ENCODE assay signal across 9 mouse cellular contexts in the genomic region with DNA sequence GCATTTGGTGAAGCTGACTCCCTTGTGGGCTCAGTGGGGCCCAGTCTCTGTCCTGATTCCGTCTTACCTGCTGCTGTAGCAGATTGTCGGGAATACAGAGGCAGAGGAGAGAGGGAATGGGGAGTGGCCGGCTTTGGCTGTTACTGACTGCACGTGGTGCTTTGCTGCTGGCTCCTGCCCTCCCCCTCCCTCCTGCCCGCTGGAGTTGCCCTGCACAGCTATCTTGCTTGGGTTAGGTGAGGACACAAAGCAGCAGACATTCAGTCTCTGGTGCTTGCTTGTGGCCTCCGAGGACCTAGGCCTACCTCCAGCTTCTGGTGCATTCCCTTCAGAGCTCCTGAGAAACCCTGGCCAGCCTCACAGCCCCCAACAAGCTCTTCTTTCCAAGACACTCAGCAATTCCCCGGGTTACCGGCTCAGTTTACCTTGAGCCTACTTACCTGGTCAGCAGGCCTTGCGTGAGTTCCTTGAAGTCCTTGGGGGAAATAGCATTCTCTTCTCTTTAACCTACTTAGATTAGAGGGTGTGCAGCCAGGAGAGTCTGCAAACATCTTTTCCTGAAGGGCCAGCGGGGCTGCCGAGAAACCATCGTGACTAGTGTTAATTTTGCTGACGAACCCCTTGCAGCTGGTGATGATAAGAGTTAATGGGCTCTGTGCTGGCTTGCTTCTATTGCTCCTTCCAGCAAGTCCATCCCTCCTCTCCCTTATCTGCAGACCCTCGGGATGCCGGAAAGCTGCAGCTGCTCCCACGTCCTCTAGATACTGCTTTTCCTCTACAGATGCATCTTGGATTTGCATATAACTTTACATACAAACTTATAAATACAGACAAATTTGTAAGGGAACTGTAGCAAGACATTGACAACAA.
A peak's percentile ranks its signal among the peaks of the same experiment; 100 is the strongest.
DNase-seq lines count a peak whose midpoint lies in the region; ATAC-seq and TF ChIP-seq lines count a peak whose summit lies in the region.
"Had no signal": no experiment of that assay in that cellular context is flagged by ENCODE, and none has a peak within 500 bp of the region (broad histone marks: within the 10 kb centered on the region; RNA-seq: fewer than 3 reads in every experiment).

No protein-coding gene starts in this region.

- TF ChIP-seq EP300 in liver, embryonic 14.5 days (IDR thresholded peaks at IDR 0.05; ENCODE audit: low read depth), result no peak; the same call in 1 of the 2 replicates

- TF ChIP-seq CTCF in liver, embryonic 14.5 days (IDR thresholded peaks at IDR 0.05; ENCODE audit: low read depth), result no peak

- no peaks in the 10 kb centered on the region for H3K27me3 ChIP-seq in heart, embryonic 16.5 days (ENCODE audit: control insufficient read depth, insufficient read depth, low read length)
- no peaks in the 10 kb centered on the region for H3K27me3 ChIP-seq in liver, embryonic 14.5 days (ENCODE audit: control insufficient read depth, insufficient read depth, low read length)
- no peaks in the 10 kb centered on the region for H3K27me3 ChIP-seq in forebrain, embryonic 16.5 days (replicated peaks; ENCODE audit: control insufficient read depth, insufficient read depth, low read length)
- H3K27me3 ChIP-seq: hindbrain, embryonic 15.5 days had no signal

- H3K36me3 ChIP-seq in heart, embryonic 16.5 days (ENCODE audit: control insufficient read depth, insufficient read depth), result no peaks in the 10 kb centered on the region
- H3K36me3 ChIP-seq in liver, embryonic 14.5 days (replicated peaks; ENCODE audit: control insufficient read depth, insufficient read depth, low read depth), result no peaks in the 10 kb centered on the region
- no peaks in the 10 kb centered on the region for H3K36me3 ChIP-seq in forebrain, embryonic 16.5 days (ENCODE audit: control insufficient read depth, insufficient read depth)
- H3K36me3 ChIP-seq: hindbrain, embryonic 15.5 days had no signal

- ATAC-seq in heart, embryonic 16.5 days (replicated peaks; ENCODE audit: extremely low read depth, insufficient read depth, low FRiP score), result peak; percentile 81
- ATAC-seq in liver, embryonic 14.5 days (ENCODE audit: insufficient read depth), result peak; percentile 89
- no peak for ATAC-seq in forebrain, embryonic 16.5 days

- H3K4me1 ChIP-seq in heart, embryonic 16.5 days (ENCODE audit: control insufficient read depth, insufficient read depth, low read length), result peaks cover 9% of the 10 kb centered on the region
- peaks cover 14 to 35% of the 10 kb centered on the region in 2 experiments for H3K4me1 ChIP-seq in liver, embryonic 14.5 days (replicated peaks; ENCODE audit: control insufficient read depth in 2 of 2, insufficient read depth in 2 of 2, low read length in 1 of 2)
- no peaks in the 10 kb centered on the region for H3K4me1 ChIP-seq in forebrain, embryonic 16.5 days (replicated peaks; ENCODE audit: control insufficient read depth, insufficient read depth, low read length)
- H3K4me1 ChIP-seq: hindbrain, embryonic 15.5 days had no signal

- WGBS in heart, embryonic 16.5 days, result 23% methylated on average over 16 of the region's 16 CpGs
- WGBS in liver, embryonic 14.5 days (ENCODE audit: insufficient replicate concordance), result 19% methylated on average over 16 of the region's 16 CpGs
- 58% methylated on average over 16 of the region's 16 CpGs for WGBS in forebrain, embryonic 16.5 days

- H3K9ac ChIP-seq in heart, embryonic 16.5 days (ENCODE audit: low read length), result no peak overlapping the region
- 0 out of 2 replicates have a peak overlapping the region, but pooled peaks have one; percentile 0 for H3K9ac ChIP-seq in liver, embryonic 14.5 days (replicated peaks)
- H3K9ac ChIP-seq in forebrain, embryonic 16.5 days (replicated peaks; ENCODE audit: low read depth, low read length), result no peak overlapping the region
- H3K9ac ChIP-seq: hindbrain, embryonic 15.5 days had no signal

- no peak overlapping the region for H3K4me3 ChIP-seq in heart, embryonic 16.5 days (ENCODE audit: low read length)
- H3K4me3 ChIP-seq in liver, embryonic 14.5 days (ENCODE audit: insufficient read depth in 1 of 2, low read depth in 2 of 2, low read length in 2 of 2), result peak overlapping the region; percentile 6 to 9; a peak in 1 of 4 replicates
- H3K4me3 ChIP-seq in forebrain, embryonic 16.5 days (replicated peaks; ENCODE audit: low read length), result no peak overlapping the region
- H3K4me3 ChIP-seq: hindbrain, embryonic 15.5 days had no signal

- peaks cover 3% of the 10 kb centered on the region for H3K9me3 ChIP-seq in heart, embryonic 16.5 days (replicated peaks; ENCODE audit: control insufficient read depth, low read length)
- no peaks in the 10 kb centered on the region; the same call in 1 of the 2 replicates for H3K9me3 ChIP-seq in liver, embryonic 14.5 days (ENCODE audit: control insufficient read depth, low read length)
- H3K9me3 ChIP-seq in forebrain, embryonic 16.5 days (ENCODE audit: control insufficient read depth, low read length), result peaks cover 4% of the 10 kb centered on the region; the same call in 1 of the 2 replicates
- H3K9me3 ChIP-seq: hindbrain, embryonic 15.5 days had no signal

- no peak overlapping the region for H3K27ac ChIP-seq in heart, embryonic 16.5 days (ENCODE audit: low read length)
- H3K27ac ChIP-seq in liver, embryonic 14.5 days, result peak overlapping the region; percentile 64
- H3K27ac ChIP-seq in forebrain, embryonic 16.5 days (ENCODE audit: low read length), result no peak overlapping the region
- H3K27ac ChIP-seq: hindbrain, embryonic 15.5 days had no signal

- peak; percentile 33 for DNase-seq in retina, embryonic 14.5 days (ENCODE audit: low spot score)
- DNase-seq in retina, postnatal 1 day, result no peak
- DNase-seq in liver, embryonic 14.5 days (ENCODE audit: low read depth in 3 of 3, low spot score in 3 of 3), result peak; percentile 42 to 50 (median 47)
- DNase-seq in yolk sac, embryonic 10.5 days (ENCODE audit: low spot score), result peak; percentile 81
- no peak for DNase-seq in right cerebral cortex, postnatal 25 days
- no peak for DNase-seq in T-cell, adult 2 months (ENCODE audit: low spot score)

- no peak overlapping the region for H3K4me2 ChIP-seq in heart, embryonic 16.5 days (ENCODE audit: low read depth, low read length)
- peak overlapping the region; percentile 65 for H3K4me2 ChIP-seq in liver, embryonic 14.5 days (ENCODE audit: low read depth)
- no peak overlapping the region for H3K4me2 ChIP-seq in forebrain, embryonic 16.5 days (ENCODE audit: low read length)
- H3K4me2 ChIP-seq: hindbrain, embryonic 15.5 days had no signal

Comparison
In these comparisons a context has a peak if more than half of its experiments do, and no peak if none do; other contexts are left out.
1. DNase-seq: peak in retina, embryonic 14.5 days (single experiment), liver, embryonic 14.5 days (3 of 3) and yolk sac, embryonic 10.5 days (single experiment); none in retina, postnatal 1 day (single experiment), right cerebral cortex, postnatal 25 days (single experiment) and T-cell, adult 2 months (single experiment).
2. H3K4me3 ChIP-seq: peak in liver, embryonic 14.5 days (2 of 2); none in heart, embryonic 16.5 days (single experiment) and forebrain, embryonic 16.5 days (single experiment).